Mouse (Mus musculus): ENCODE measurements at regions not wholly inside any gene's neighbourhood (a gene's known extent, or its start where the extent isn't known, plus 50 kb on each side); places are given as distances from the start of the nearest gene placed in this dataset.

DNA sequence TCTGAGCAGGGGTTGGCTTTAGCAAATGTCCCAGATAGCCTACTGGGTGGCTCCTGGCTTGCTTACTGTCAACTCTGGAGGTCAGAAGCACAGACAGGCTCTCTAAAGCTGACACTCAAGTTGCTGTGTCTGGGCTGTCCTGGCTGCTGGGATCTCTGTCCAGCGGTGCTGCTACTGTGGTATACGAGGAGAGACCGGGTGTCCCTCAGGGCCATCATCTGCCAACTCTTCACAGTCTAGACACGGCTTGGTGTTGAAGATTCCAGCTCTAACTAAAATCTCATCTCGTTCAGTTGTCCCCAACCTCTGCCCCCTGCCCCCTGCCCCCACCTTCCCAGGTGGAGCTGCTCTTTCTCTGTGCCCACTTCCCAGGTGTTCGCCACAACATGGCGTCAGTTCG is 577.1 kb upstream of the Gm19410 start:
- no peak for DNase-seq

GRCm38 (mm10) chr8:35189695-35190094 is 575.9 kb upstream of the Gm19410 start:
- no peak for DNase-seq

DNA sequence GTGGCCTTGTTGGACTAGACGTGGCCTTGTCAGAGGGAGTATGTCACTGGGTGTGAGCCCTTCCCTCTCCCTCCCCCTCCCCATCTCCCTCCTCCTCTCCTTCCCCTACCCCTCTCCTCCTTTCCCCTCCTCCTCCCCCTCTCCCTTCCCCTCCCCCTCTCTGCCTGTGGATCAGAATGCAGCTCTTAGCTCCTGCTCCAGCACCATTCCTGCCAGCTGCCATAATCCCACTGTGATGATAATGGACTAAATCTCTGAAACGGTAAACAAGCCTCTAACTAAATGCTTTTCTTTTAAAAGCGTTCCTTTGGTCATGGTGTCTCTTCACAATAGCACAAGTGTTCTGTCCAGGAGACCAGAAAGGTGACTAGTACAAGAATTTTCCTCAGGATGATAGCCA is 573.1 kb upstream of the Gm19410 start:
- no peak for DNase-seq

GRCm38 (mm10) chr8:35193771-35194170 is 571.8 kb upstream of the Gm19410 start:
- DNase-seq = no peak

- DNase-seq = no peak
These were observed 569.4 kb upstream of the Gm19410 start for GRCm38 (mm10) chr8:35196189-35196588.

- no peak for DNase-seq
These were observed 566.8 kb upstream of the Gm19410 start for GRCm38 (mm10) chr8:35198766-35199165.

DNA sequence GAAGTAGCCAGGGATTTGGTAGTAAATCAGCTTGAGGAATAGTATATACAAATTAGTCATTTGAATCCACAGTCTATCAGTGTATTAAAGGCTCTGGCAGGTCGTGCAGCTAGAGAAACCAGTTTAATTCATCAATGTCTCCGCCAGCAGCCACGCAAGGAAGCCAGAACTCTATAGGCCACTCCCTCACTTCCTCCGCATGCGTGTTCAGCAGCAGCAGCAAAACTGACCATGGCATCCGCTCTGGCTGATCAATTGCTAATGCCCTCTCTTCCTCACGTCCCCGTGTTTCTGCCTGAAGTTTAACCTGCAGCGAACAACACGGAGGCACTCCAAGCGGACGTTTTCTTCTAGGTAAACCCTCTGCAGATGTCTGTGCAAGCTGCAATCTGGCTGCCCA is 564.2 kb upstream of the Gm19410 start:
- no peak for DNase-seq

- DNase-seq = no peak
These were observed 560.6 kb upstream of the Gm19410 start for GRCm38 (mm10) chr8:35204971-35205370.

- DNase-seq = no peak
These were observed 560.1 kb upstream of the Gm19410 start for GRCm38 (mm10) chr8:35205536-35205935.

DNA sequence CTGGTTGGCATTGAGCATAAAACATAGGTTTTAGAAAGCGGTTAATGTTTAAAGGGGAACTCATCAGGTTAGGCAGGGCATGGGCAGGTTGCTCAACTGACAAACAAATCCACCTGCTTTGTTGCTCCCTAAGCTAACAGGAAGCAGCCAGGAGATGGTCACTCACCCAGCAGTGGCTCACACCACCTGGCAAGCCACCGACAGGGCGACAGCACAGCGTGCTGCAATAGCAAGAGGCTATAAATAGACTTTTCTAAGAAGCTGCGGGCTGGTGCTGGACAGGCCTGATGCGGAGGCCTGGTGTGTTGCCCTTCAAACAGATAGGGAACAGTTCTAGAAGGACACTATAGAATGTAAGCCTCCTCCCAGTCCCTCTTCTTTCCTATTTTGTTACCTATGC is 559.3 kb upstream of the Gm19410 start:
- DNase-seq = peak; percentile 59

GRCm38 (mm10) chr8:35208357-35208756 is 557.2 kb upstream of the Gm19410 start:
- DNase-seq = no peak

DNA sequence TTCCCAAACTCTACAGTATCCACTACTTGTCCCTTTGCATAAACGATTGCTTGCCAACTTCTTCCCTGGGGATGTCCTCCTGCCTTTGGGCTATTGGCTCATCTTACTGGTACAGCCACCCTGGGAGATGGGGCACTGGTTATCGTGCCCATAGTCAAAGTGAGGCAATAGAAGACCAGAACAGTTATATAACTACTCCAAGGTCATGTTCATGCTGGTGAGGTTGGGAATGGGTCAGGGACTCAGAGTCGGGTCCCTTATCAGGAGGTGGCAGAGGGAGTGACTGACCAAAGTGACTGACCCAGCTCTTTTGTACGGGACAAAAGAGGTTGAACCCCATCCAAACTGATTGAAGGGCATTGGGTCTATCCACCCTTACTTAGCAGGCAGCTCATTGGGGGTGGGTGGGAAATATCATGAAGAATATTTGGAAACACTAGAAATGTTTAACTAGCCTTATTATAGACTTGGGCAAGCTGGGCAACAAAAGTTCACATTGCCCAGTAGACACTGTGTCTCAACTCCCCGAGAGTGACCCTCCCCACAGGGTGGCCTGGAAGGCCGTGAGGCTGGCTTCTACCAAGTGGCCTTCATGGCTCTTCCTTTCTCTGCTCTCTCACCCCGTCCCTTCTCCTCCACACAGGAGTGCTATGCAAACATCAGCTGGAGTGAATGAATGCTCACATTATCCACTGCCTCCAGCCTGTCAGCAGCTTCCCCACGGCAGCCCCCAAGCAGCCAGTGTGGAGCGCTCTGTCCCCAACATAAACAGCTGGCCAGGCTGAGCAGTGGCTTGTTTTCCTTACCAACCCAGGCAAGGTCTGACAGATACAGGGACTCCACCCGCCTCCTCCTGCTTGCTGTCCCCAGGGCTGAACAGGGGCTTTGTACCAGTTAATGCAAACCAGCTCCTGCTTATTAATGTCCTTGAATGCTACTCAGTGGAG is 553.8 kb upstream of the Gm19410 start:
- no peak for DNase-seq

- no peak for DNase-seq
These were observed 552.1 kb upstream of the Gm19410 start for GRCm38 (mm10) chr8:35213515-35213914.

GRCm38 (mm10) chr8:35217604-35218003 is 548.0 kb upstream of the Gm19410 start:
- DNase-seq = no peak

- DNase-seq = peak; percentile 32
These were observed 547.3 kb upstream of the Gm19410 start for GRCm38 (mm10) chr8:35218327-35218726.

GRCm38 (mm10) chr8:35224053-35224924 is 541.3 kb upstream of the Gm19410 start:
- no peak for DNase-seq

GRCm38 (mm10) chr8:35224925-35225244 is 540.7 kb upstream of the Gm19410 start:
- DNase-seq = no peak

DNA sequence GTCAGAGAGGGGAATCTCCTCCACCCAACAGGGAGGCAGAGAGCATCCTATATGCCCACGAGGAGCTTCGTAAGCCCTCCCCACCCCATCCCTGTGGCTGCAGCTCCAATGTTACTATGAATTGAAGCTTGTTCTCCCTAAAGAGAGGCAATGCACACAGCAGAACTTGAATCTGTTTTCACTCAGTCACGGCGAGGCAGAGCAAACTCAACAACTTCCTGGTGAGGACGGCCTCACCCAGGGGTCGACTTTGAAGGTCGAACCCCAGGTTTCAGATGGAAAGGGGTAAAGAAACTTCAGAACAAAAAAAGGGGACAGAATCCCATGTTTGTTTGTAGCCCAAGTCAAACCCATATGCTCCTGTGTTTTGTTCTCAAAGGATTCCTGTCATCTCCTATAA is 538.5 kb upstream of the Gm19410 start:
- no peak for DNase-seq

DNA sequence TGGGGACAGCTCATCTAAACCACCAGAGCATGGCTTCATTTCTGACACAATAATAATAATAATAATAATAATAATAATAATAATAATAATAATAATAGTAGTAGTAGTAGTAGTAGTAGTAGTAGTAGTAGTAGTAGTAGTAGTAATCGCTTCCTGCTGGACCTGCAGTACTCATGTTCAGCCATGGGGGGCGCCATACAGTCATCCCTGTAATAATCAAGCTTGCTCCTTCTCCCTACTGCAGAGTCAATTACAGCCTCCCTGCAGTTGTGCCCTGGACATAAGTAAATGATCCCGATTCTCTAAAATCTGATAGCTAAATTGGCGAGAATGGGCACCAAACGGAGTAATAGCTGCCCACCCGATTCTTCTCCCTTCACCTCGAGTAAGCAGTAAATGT is 537.1 kb upstream of the Gm19410 start:
- DNase-seq = no peak

DNA sequence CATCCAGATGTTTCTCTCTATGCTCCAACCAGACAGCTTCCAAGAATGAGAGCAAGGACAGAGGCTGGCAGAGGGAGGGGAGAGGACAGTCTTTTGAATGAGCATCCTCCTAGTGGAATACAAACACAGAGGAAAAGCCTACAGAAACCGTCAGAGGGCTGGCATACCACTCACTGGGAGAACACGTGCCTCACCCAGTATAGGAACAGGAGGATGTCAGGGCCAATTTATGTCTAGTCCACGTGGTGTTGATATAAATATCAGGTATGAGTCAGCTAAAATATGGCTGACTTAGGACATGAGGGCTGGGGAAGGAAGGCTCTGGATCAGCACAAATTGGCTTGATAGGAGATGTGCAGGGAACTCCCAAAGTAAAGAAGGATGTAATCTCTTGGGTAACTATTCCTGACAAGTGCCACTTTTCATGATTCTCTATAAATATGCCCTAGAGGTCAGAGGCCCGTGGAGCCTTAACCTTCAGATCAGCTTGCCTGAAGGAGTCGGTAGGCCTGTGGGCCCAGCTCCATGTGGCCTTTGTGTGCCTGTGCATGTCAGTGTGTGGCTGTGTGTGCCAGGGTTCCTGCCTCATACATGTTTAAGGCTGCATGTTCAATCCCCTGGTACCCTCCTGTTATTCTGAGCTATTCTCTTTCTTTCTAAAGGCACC is 531.9 kb upstream of the Gm19410 start:
- DNase-seq = no peak

- no peak for DNase-seq
These were observed 531.2 kb upstream of the Gm19410 start for GRCm38 (mm10) chr8:35234436-35234835.

DNA sequence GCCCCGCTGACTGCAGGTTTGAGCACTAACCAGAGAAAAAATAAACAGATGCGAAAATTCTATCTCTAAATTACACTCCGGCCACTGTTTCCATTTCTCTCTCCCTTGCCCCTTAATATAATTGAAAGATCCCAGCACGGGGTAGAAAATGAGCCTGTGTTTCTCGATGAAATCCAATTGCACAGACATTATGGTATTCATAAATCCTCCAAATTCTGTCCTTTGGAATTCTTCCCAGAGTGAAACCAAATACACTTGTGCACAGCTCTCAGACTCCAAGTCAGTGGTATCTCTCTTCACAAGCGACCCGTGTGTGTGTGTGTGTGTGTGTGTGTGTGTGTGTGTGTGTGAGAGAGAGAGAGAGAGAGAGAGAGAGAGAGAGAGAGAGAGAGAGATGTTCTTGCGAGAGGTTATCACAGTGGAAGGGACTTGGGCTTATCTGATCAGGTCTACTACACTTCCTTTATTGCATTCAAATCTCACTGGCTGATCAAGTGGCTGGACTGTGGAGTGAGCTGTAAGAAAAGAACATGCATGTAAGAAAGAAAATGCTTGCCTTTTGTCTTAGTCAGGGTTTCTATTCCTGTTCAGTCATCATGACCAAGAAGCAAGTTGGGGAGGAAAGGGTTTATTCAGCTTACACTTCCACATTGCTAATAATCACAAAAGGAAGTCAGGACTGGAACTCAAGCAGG is 529.6 kb upstream of the Gm19410 start:
- DNase-seq = no peak
